Mouse (Mus musculus) T-helper 1 cell (primary cell): ENCODE data around the gene Psmc5.
"Not testable (repeated sequence)": the region's sequence is repeated elsewhere in the genome, so short reads cannot be mapped to it uniquely, and the experiment has no call there.

ENCODE experiments used
- in situ Hi-C: fragments of 300-600 bp; cut with MboI, MseI; formaldehyde crosslinking; loops from one replicate; pipeline ENCODE4 v1.15.1; 2025; ENCODE audit warnings: high pct_unique_total_duplicates

Psmc5 gene

GRCm38 (mm10) chr11:106255685-106256451, at the start of gene Psmc5, which contains the start of gene Ftsj3:
Gene Psmc5, plus strand, starts transcription at chr11:106256154.
Gene Ftsj3, minus strand, starts transcription at chr11:106256079.
- in situ Hi-C loops, result no loop called here

GRCm38 (mm10) chr11:106212771-106213170, 43.2 kb upstream of the Psmc5 start:
- in situ Hi-C loops, result no loop called here

GRCm38 (mm10) chr11:106214856-106215255, 41.1 kb upstream of the Psmc5 start:
- in situ Hi-C loops, result no loop called here

DNA sequence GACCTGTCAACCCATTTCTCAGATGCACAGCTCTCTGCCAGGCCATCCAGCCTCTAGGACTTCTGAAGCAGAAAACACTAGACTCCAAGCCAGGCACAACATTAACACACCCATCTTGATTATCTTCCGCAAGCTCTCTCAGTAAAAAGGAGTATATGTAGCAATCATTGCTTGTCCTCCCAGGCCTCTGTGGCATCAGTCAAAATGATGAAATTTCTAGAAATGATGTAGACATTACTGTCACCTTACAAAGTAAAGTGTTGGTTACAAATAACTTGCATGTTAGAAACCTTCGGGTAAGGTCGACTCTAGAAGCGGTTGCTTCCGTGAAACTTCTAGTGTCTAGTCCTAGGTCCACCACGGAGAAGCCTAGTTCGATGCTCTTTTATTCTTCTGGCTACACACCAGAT, 40.5 kb upstream of the Psmc5 start:
- in situ Hi-C loops, result no loop called here

DNA sequence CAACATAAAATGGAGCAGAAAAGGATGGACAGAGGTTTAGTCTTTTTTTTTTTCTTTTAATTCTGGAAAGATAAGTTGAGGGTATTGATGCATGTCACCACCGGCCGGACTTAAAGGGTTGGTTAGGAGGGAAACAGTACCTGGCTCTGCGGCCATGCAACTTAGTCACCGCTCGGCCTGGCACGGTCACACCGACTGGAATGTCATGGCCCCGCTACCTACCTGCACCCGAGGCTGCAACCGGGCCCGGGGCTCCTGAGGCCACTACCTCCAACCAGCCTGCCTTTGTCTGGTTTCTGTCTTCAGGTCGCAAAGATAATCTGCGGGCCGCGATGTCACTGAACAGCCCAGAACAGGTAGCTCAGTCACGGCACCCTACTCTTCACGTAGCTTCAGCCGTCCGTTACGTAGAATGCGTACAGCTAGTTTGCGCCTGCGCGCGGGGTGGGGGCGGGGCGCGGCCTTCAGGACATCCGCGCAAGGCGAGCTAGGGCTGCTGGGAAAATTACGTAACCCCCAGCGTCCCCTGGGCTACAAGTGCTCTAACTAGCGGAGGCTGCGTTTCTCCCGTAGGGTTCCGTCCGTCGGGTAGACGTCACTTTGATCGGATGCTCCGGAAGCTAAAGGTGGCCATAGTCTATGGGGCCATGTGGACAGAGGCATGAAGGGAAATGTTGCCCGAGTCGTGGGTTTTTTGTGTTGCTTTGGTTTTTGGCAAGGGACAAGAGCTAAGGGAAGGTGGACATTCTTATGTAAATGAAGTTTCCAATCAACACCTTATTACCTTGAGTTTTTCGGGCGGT, 39.8 kb upstream of the Psmc5 start, which contains the start of gene Ccdc47:
TSS of gene Ccdc47 (minus strand) at position 418 of the 803 bp plus-strand sequence.
- in situ Hi-C loops, result no loop called here

DNA sequence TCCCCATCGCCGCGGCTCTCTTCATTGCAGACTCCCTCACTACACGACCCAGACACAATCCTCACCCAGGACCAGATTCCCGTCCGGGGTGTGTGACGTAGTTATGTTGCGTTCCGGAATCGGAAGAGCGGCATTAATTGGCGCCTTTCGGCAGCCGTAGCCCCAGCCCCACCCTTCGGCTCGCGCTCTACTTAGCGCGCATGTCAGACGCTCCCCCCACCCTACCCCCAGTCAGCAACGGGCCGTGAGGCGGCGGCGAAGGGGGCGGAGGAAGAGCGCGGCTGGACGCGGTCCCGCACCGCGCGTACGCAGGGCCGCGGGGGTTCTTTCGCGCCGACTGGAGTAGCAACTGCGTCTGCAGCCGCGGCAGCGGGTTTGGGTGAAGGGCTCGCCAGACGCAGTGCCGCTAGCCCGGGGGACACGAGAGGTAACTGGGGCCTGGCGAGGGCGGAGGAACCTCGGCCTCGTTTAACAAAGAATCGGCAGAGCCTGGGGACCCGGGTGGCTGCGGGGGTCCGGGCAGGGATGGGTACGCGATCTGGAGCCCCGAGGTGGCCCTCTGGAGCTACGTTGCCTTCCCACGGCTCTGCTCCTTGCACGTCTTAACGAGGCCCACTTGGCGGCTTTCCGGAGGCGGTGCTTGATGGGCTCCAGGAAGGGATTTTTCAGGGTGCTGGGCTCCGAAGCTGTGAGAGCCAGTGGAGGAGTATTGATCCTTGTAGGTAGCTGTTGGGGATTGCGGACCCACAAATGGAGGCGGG, 39.0 kb upstream of the Psmc5 start, which contains the start of gene Ddx42:
TSS of gene Ddx42 (plus strand) at position 197 of the 761 bp plus-strand sequence.
- in situ Hi-C loops, result no loop called here

- in situ Hi-C loops, result loop anchor here (5.0 kb wide), 1 partner anchor 42 kb away; no protein-coding TSS in a partner anchor
These were observed 35.4 kb upstream of the Psmc5 start for GRCm38 (mm10) chr11:106220603-106221002.

GRCm38 (mm10) chr11:106233978-106234377, 22.0 kb upstream of the Psmc5 start:
- in situ Hi-C loops, result not testable (repeated sequence)

DNA sequence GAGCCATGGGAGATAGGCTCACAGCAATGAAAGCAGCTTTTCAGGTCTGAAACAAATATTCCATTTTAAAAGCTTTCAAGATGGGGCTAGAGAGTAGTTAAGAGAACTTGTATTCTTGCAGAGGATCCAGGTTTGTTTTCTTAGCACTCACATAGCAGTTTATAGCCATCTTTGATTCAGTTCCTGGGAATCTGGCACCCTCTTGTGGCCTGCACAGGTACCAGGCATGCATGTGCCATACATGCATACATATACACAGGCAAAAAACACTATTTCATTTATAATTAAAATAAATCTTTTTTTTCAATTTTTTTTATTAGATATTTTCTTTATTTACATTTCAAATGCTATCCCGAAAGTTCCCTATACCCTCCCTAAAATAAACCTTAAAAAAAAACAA, 9.1 kb upstream of the Psmc5 start:
- in situ Hi-C loops, result loop anchor here (10.0 kb wide), 1 partner anchor 1722 kb away; no protein-coding TSS in a partner anchor

DNA sequence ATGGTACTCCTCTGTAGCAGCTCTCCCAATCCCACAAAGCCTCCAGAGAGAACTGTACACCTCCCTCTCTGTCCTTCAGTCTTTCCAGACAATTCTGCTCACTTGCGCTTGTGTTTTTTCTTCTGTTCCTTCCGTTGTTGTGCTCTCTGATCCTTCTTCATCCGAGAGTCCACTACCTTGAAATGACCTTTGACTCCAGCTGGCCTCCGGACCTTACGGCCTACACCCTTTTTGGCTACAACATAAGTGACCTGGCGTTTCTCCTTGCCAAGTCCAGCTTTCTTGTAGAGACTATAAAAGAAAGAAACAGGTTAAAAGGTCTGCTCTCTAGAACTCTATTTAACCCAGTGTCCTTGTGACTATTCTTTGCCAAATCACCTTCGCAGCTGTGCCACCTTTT, 6.6 kb upstream of the Psmc5 start:
- in situ Hi-C loops, result loop anchor here (10.0 kb wide), 1 partner anchor 1725 kb away; no protein-coding TSS in a partner anchor

DNA sequence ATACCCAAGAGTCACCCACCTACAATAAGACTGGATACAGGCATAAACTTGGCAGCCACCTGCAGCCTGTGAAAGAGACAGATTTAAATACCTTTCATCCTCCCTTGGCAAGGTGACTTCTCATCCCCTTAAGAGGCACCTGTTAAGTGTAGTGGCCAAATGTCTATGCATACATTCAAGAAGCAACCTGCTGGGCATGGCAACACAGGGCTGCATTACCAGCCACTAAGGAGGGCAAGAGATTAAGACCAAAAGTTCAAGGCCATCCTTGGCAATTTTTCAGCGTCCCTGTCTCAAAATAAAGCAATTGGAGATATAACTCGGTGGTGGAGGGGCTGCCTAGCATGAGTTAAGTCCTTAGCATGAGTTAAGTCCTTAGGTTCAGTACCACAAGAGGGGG, 1.2 kb upstream of the Psmc5 start:
- in situ Hi-C loops, result no loop called here

DNA sequence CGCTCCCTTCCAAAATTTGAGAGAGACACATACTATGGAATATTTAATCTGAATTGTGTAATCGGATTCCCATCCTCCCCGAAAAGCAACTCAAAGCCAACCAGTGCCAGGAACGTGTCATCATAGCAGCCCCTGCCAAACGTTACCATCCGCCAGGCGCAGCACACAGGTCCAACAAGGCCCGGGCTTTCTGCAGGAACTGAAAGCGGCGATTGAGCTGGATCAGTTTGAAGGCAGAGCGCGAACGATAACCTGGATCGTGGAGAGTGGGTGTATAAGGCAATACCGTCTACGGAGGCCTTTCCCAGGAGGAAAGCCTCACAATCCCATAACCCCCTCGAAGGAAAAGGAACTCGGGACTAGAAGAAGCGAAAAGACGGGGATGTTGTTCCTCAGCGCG, 780 bp upstream of the Psmc5 start:
- in situ Hi-C loops, result no loop called here

- in situ Hi-C loops, result no loop called here
These were observed 821 bp downstream of the Psmc5 start for GRCm38 (mm10) chr11:106256775-106257174.

GRCm38 (mm10) chr11:106260826-106261450, 5.0 kb downstream of the Psmc5 start:
- in situ Hi-C loops, result loop anchor here (5.0 kb wide), 1 partner anchor 39 kb away; no protein-coding TSS in a partner anchor

- in situ Hi-C loops, result loop anchor here (5.0 kb wide), 1 partner anchor 42 kb away; no protein-coding TSS in a partner anchor
These were observed 8.0 kb downstream of the Psmc5 start for GRCm38 (mm10) chr11:106263963-106264362.

DNA sequence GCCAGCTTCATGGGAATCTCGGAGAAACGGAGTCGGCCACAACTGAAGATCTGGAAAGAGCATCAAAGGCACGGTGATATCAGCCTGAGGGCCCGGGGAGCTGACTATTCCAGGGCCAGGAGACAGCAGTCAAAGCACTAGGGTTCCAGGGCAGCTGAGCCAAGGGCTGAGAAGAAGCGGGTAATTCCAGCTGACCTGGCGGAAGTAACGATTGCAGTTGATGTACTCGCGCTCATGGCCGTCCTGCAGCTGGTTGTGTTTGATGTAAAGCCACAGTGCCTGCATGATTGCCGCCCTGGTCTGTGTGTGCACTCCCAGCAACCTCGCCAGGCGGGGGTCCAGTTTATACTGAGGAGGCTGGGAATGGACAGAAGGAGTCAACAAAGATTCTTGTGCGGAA, 9.0 kb downstream of the Psmc5 start:
- in situ Hi-C loops, result loop anchor here (5.0 kb wide), 1 partner anchor 43 kb away; no protein-coding TSS in a partner anchor

DNA sequence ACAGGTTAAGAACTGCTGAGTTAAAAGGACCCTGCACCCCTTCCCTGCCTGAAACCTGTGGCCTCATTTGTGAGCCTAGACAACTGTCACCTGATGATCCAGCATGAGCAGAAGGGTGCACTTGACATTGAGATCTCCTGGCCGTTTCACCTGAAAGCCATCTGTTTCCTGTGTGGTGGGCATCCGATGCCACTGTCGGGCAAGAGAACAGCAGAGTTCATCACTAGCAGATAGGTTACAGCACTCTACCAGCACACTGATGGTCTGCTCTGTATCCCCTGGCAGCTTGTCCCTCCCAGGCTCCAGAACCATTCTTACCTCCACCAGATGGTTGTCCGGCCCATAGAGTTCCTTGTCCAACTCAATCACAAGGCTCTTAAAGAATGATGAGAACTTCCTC, 9.6 kb downstream of the Psmc5 start:
- in situ Hi-C loops, result no loop called here

- in situ Hi-C loops, result no loop called here
These were observed 10.5 kb downstream of the Psmc5 start for GRCm38 (mm10) chr11:106266431-106266830.

GRCm38 (mm10) chr11:106267311-106267852, 11.4 kb downstream of the Psmc5 start:
- in situ Hi-C loops, result no loop called here

DNA sequence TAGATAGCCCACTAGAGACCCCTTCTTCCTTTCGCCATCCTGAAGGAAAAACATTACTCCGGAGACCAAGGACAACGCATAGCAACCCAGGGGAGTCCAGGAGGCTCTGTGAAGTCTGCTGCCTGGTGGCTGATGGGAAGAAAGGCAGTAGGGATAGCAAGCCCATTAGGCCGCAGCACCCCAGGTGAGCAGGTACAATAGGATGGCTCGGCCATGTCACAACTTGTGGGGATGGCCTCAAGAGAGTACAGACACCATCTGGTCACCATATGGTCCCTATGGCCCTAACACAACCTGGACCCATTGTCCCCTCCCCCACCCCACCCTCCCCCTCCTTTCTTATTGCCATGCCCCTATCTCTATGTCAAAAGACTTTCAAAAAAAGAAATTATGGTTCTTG, 11.9 kb downstream of the Psmc5 start:
- in situ Hi-C loops, result no loop called here
